Mouse (Mus musculus) right cerebral cortex, postnatal 36 days (tissue): ENCODE data around the gene Efemp1.

ENCODE experiments used
- DNase-seq, 2 experiments: peaks; one replicate each; pipeline ENCODE4 v3.0.0; 2022; ENCODE audit warnings: low spot score in 2 of 2, mixed read lengths in 1 of 2

Gene Efemp1

GRCm38 (mm10) chr11:28853102-28853800, at the start of gene Efemp1:
Efemp1 (plus strand) TSS chr11:28853204.
- DNase-seq = peak in 1 of 2 experiments; percentile 10

DNA sequence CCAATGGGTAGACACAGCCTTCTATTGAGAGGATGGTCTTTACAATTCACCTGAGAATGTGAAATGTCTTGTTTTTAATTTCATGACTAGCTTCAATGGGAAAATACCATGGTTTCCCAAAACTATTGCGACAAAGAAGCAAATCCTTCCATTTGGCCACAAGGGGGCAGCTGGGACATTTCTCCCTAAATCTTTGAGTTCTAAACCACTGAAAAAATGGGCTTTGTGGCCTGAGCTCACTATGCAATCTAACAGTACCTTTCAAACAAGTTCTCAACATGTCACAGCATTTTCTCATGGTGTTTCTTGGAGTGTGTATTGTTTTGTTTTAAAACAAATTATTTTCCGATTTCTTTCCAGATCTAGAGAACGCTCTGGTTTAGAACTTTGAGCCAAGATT, 44.3 kb upstream of the Efemp1 start:
- DNase-seq = no peak

DNA sequence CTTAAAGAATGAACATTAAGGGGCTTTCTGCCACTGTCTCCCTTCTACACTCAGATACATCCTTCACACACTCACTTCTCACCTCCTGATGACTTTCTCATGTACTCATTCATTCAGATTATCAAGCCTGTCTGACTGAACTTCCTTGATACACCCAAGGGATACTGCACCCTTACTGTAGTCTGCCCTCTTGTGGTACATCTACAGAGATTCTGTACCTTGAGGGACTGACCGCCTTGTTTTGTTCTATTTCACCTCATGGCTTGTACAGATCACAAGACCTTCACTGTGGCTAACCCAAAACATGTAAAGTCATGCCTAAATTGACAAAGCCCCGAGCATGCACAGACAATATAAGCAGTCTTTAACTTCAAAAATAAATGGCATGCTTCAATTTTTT, 41.1 kb upstream of the Efemp1 start:
- no peak for DNase-seq

DNA sequence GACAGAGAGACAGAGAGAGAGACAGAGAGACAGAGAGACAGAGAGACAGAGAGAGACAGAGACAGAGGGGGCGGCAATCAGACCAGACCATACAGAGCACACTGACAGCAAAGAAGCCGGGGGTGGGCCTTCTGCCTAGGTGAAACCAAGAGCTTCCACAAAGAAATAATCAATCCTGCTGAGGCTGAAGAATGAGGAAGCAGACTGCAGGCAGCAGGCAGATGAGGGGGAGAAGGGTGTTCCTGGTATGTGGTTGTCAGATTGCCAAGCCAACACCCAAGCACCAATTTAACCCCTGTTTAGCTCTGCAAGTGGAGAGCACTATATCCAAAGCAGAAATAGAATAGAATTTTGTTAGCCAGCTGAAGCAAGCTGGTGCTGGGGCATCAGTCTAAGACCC, 40.4 kb upstream of the Efemp1 start:
- no peak for DNase-seq

GRCm38 (mm10) chr11:28817405-28817804, 35.6 kb upstream of the Efemp1 start:
- no peak for DNase-seq

- no peak for DNase-seq
Measured at GRCm38 (mm10) chr11:28826950-28827349, 26.1 kb upstream of the Efemp1 start.

GRCm38 (mm10) chr11:28833809-28834208, 19.2 kb upstream of the Efemp1 start:
- no peak for DNase-seq

- DNase-seq = no peak
Measured at GRCm38 (mm10) chr11:28835141-28835540, 17.9 kb upstream of the Efemp1 start.

DNA sequence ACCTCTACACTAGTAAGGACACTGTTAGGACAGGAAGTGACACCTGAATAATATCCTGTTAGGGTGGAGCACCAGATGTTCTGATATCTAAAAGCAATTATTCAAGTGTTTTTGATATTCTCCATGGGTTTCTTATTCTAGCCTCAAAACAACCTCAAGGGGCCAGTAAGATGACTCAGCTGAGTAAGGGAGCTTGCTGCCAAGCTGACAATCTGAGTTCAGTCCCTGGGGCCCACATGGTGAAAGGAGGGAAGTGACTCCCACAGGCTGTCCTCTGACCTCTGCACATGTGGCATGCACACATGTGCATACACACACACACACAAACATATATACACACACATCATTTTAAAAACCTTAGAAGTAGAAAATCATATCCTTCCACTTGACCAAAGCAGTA, 3.2 kb upstream of the Efemp1 start:
- DNase-seq = no peak

DNA sequence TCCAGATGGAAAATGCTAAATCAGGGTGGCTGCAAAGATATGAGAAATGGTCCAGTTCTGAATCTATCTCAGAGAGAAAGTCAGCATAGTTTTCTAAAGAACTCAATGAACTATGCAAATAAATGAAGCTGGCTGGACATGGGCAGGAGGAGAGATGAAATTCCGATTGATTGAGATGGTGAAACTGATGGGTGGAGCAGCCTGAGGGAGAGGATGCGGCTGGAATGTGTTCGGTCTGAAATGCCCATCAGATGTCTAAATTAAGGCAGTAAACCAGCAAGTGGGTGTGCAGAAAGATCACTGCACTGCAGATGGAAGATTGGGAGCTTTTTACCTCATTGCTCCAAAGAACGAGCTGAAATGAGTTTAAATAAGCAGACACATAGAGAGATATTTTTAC, 1.4 kb upstream of the Efemp1 start:
- DNase-seq = no peak

- no peak for DNase-seq
Measured at GRCm38 (mm10) chr11:28852361-28852919, 564 bp upstream of the Efemp1 start.

GRCm38 (mm10) chr11:28859125-28859524, 6.1 kb downstream of the Efemp1 start:
- no peak for DNase-seq

GRCm38 (mm10) chr11:28869129-28869528, 16.1 kb downstream of the Efemp1 start:
- DNase-seq = no peak

DNA sequence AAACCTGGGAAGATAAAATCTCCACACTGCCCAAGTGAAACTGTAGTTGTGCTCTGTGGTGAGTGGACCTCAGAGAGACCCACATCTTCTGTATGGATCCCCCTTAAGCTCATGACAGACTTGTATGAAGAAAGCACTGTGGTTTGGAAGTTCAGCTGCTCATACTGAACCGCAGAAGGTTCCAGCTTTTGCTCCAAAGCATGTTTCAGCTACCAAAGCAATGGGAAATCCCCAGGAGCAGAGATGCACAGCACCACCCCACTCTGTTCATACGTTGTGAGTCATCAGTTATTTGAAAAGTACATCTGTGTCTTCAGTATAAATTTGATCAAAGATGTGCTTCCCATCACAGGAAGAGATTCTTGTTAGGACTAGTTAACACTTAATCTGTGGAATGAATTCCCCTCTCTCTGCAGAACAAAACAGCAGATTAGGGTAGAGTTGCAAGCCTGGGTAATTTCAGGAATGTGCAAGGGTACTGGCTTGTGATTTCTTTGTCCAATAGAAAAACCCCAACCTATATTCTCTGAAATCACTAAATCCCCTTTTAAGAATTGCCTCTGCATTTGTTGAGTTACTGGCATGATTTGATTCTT, 28.5 kb downstream of the Efemp1 start:
- DNase-seq = no peak

GRCm38 (mm10) chr11:28883106-28883505, 30.1 kb downstream of the Efemp1 start:
- DNase-seq = no peak

DNA sequence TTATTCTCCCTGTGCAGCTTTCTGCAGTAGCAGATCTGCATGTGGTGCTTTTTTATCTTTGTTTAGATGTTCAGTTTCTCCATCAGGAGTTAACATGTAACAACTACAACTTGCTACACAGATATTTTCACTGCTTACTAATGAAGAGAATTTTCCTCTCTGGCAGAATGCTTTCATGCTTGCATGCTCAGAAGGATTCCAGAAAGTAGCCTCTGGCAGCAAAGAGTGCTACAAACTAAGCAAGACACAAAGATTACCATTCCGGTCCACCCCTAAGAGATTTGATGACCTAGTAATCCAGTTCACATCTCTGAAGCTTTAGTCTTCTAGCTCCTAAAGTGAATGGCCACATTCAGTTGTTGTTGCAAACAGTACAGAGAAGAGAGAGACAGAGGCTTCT, 36.5 kb downstream of the Efemp1 start:
- no peak for DNase-seq

DNA sequence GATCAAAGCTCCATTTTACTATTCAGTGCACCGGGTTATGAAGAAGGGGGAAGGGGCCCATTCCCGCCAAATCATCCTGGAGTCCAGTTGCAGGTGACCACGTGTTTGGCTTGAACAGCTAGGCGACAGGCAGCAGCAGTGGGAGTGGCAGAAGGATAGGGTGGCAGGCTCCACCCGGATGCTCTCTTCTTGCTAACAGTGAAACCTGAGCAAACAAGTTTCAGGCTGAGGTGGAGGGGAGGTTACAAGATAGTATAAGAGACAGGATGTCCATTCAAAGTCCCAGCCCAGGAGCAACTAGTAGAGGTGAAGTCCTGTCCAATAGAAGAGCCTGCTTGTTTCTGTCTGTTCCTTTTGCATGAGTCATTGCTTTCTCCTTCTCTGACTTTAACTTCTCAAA, 38.5 kb downstream of the Efemp1 start:
- DNase-seq = no peak

DNA sequence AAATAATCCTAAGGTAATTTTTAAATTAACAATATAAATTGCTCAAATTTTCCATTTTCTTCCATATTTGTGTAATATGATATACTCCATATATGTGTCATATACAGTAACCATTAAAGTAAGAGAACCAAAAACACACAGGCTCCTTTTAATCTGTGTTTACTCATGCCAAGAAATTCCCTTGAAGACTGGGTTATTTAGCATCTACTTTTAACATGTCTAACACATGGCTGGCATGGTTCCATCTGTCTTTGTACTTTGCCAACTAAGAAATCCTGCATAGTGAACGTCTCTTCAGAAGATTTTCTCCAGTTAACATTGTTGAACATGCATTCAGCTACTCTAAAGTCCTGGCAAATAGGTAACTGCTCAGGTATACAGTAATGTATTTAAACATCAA, 46.4 kb downstream of the Efemp1 start:
- DNase-seq = no peak

DNA sequence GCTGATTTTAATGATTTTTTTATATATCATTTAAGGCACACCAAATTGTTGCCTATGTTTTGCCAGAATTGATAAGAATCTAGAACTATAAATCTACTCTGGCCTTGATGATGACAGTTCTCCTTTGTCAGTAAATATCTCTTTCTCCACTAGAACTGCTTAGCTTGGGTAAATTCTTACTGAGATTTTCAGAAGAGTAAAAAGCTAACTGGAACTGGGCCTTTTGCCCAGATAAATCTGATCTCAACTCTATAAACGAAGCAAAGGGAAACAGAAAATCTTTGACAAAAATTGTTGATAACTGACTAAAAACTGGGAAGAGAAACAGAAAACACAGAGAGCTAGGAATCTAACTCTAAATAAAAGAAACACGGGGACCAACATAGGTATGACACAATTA, 51.6 kb downstream of the Efemp1 start:
- no peak for DNase-seq

DNA sequence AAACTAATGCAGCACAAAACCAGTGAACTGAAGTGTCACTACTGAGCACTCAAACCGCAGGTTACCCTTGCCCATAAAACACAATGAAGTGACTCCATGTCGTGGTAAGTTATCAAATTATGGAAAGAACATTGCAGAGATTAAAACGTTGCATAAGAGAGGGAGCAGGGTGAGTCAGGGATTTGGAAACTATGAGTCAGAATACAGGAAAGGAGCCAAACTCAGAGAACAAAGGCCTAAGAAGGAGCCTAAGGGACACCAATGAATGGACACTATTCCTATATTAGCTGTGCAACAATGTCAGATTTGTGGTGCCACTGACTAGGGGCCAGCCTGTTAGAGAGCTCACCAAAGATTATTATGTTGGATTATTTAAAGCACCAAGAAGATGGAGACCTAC, 53.3 kb downstream of the Efemp1 start:
- DNase-seq = no peak

GRCm38 (mm10) chr11:28908908-28909545, 56.0 kb downstream of the Efemp1 start:
- DNase-seq = no peak

- DNase-seq = no peak
Measured at GRCm38 (mm10) chr11:28912469-28913138, 59.6 kb downstream of the Efemp1 start.
